Comparison of ENCODE assay signal across 8 mouse cellular contexts in the genomic region with DNA sequence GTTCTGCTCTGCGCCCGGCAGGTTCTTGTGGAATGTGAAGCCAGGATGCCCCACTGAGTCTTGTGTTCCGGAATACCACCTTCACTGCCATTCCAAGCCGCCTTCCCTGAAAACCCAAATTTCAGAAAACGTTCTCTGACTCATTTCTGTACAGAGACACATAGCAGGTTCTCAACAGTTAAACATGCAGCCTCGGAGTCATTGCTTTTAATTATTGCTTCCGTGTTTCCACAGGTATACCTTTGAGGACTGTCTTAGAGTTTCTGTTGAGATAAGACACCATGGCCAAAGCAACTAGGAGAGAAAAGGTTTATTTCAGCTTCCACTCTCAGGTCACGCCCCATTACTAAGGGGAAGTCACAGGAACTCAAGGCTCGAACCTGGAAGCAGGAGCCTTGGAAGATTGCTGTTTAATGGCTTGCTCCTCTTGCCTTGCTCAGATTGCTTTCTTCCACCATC. TPM values are rescaled to one million over a fixed set of nuclear protein-coding genes. Genes with fewer than 3 reads are reported as not detected.
DNase-seq lines count a peak whose midpoint lies in the region; ATAC-seq and TF ChIP-seq lines count a peak whose summit lies in the region.

No protein-coding gene starts in this region.

- 14% methylated on average over 9 of the region's 9 CpGs for WGBS in lung, embryonic 14.5 days
- WGBS in embryonic facial prominence, embryonic 13.5 days = 20% methylated on average over 9 of the region's 9 CpGs
- 22% methylated on average over 9 of the region's 9 CpGs for WGBS in limb, embryonic 11.5 days
- 11% methylated on average over 9 of the region's 9 CpGs for WGBS in olfactory bulb, adult 2 months

- no peaks in the 10 kb centered on the region for H3K27me3 ChIP-seq in lung, embryonic 14.5 days (ENCODE audit: insufficient read depth, low read length)
- H3K27me3 ChIP-seq in embryonic facial prominence, embryonic 13.5 days = no peaks in the 10 kb centered on the region
- no peaks in the 10 kb centered on the region for H3K27me3 ChIP-seq in limb, embryonic 11.5 days (ENCODE audit: control insufficient read depth, insufficient read depth, low read length)

- no peak for ATAC-seq in lung, embryonic 14.5 days (ENCODE audit: insufficient read depth)
- ATAC-seq in embryonic facial prominence, embryonic 13.5 days (ENCODE audit: insufficient number of reproducible peaks, insufficient read depth, low FRiP score, low TSS enrichment, low read depth) = no peak
- no peak for ATAC-seq in limb, embryonic 11.5 days (ENCODE audit: insufficient number of reproducible peaks, low FRiP score, low TSS enrichment, low read depth)

- no peaks in the 10 kb centered on the region for H3K9me3 ChIP-seq in lung, embryonic 14.5 days (ENCODE audit: low read depth, low read length)
- H3K9me3 ChIP-seq in embryonic facial prominence, embryonic 13.5 days = no peaks in the 10 kb centered on the region
- H3K9me3 ChIP-seq in limb, embryonic 11.5 days (ENCODE audit: control insufficient read depth, low read length) = no peaks in the 10 kb centered on the region; the same call in 1 of the 2 replicates

- H3K4me3 ChIP-seq in lung, embryonic 14.5 days (ENCODE audit: low read depth, low read length) = peak overlapping the region; percentile 68
- H3K4me3 ChIP-seq in embryonic facial prominence, embryonic 13.5 days = peak overlapping the region; percentile 73
- peak overlapping the region; percentile 77 for H3K4me3 ChIP-seq in limb, embryonic 11.5 days (ENCODE audit: low read depth, low read length)
- H3K4me3 ChIP-seq in olfactory bulb, adult 2 months (ENCODE audit: insufficient read depth, low read depth, low read length) = peak overlapping the region; percentile 82

- no peak for TF ChIP-seq POLR2A in olfactory bulb, adult 2 months (IDR thresholded peaks at IDR 0.05; ENCODE audit: insufficient read depth, low read depth, low read length)

- H3K36me3 ChIP-seq in lung, embryonic 14.5 days (ENCODE audit: insufficient read depth) = no peaks in the 10 kb centered on the region
- H3K36me3 ChIP-seq in embryonic facial prominence, embryonic 13.5 days = peaks cover 9% of the 10 kb centered on the region
- H3K36me3 ChIP-seq in limb, embryonic 11.5 days (ENCODE audit: control insufficient read depth, insufficient read depth, low read length) = no peaks in the 10 kb centered on the region

- TF ChIP-seq CTCF in lung, embryonic 14.5 days (IDR thresholded peaks at IDR 0.05; ENCODE audit: low read depth) = no peak
- TF ChIP-seq CTCF in olfactory bulb, adult 2 months (IDR thresholded peaks at IDR 0.05; ENCODE audit: insufficient read depth, low read depth, low read length) = no peak

- no peak for DNase-seq in lung, embryonic 14.5 days
- no peak for DNase-seq in lung, adult 18-20 months
- DNase-seq in limb, embryonic 11.5 days (ENCODE audit: low spot score) = no peak
- no peak for DNase-seq in right cerebral cortex, postnatal 36 days (ENCODE audit: low spot score in 2 of 2)
- DNase-seq in yolk sac, embryonic 10.5 days (ENCODE audit: low spot score) = no peak
- no peak for DNase-seq in frontal cortex, postnatal 25 days (ENCODE audit: low spot score in 2 of 2)

- peak overlapping the region; percentile 77 for H3K9ac ChIP-seq in lung, embryonic 14.5 days
- H3K9ac ChIP-seq in embryonic facial prominence, embryonic 13.5 days = peak overlapping the region; percentile 79
- H3K9ac ChIP-seq in limb, embryonic 11.5 days (ENCODE audit: low read length) = peak overlapping the region; percentile 90

- peak overlapping the region; percentile 79 for H3K4me2 ChIP-seq in lung, embryonic 14.5 days
- peak overlapping the region; percentile 71 for H3K4me2 ChIP-seq in embryonic facial prominence, embryonic 13.5 days
- H3K4me2 ChIP-seq in limb, embryonic 11.5 days (ENCODE audit: low read depth, severe bottlenecking) = peak overlapping the region; percentile 70

- H3K4me1 ChIP-seq in lung, embryonic 14.5 days (ENCODE audit: insufficient read depth) = no peaks in the 10 kb centered on the region
- peaks cover 12% of the 10 kb centered on the region for H3K4me1 ChIP-seq in embryonic facial prominence, embryonic 13.5 days
- H3K4me1 ChIP-seq in limb, embryonic 11.5 days (ENCODE audit: control insufficient read depth, insufficient read depth, low read length) = peaks cover 7% of the 10 kb centered on the region; the same call in 1 of the 2 replicates
- peaks cover 4% of the 10 kb centered on the region for H3K4me1 ChIP-seq in olfactory bulb, adult 2 months (ENCODE audit: control insufficient read depth, insufficient read depth, low read length)

- H3K27ac ChIP-seq in lung, embryonic 14.5 days (ENCODE audit: low read depth) = no peak overlapping the region
- H3K27ac ChIP-seq in embryonic facial prominence, embryonic 13.5 days = no peak overlapping the region
- H3K27ac ChIP-seq in limb, embryonic 11.5 days (replicated peaks; ENCODE audit: low read depth, low read length) = no peak overlapping the region
- H3K27ac ChIP-seq in olfactory bulb, adult 2 months (ENCODE audit: insufficient read depth, low read depth, low read length) = peak overlapping the region; percentile 36; the same call in 1 of the 2 replicates

RNA-seq across cellular contexts. Expression of gene Ccdc43, which starts 0.5 kb away (rescaled TPM):
- 44.5 and 46.4 TPM in 2 replicates for polyA plus RNA-seq in lung, embryonic 14.5 days (2014; fragmentation: Nextera tagmentation; extraction: Ambion mirVana)
- polyA plus RNA-seq in embryonic facial prominence, embryonic 13.5 days (2015; fragmentation: Nextera tagmentation; extraction: Ambion mirVana) = 44.6 and 46.9 TPM in 2 replicates
- 58.4 and 64.1 TPM in 2 replicates for polyA plus RNA-seq in limb, embryonic 11.5 days (2014; fragmentation: Nextera tagmentation; extraction: Ambion mirVana)
- polyA plus RNA-seq in olfactory bulb, adult 2 months (2012; ENCODE audit: insufficient read depth, insufficient read length, low replicate concordance, missing spikeins) = not detected in 2 replicates

RNA-seq across cellular contexts. Expression of gene Meioc, which starts 34.5 kb away (rescaled TPM):
- 0.22 and 0.64 TPM in 2 replicates for polyA plus RNA-seq in lung, embryonic 14.5 days (2014; fragmentation: Nextera tagmentation; extraction: Ambion mirVana)
- 0.45 and 0.79 TPM in 2 replicates for polyA plus RNA-seq in embryonic facial prominence, embryonic 13.5 days (2015; fragmentation: Nextera tagmentation; extraction: Ambion mirVana)
- 0.35 and 1.2 TPM in 2 replicates for polyA plus RNA-seq in limb, embryonic 11.5 days (2014; fragmentation: Nextera tagmentation; extraction: Ambion mirVana)
- polyA plus RNA-seq in olfactory bulb, adult 2 months (2012; ENCODE audit: insufficient read depth, insufficient read length, low replicate concordance, missing spikeins) = not detected in 2 replicates
